Mouse (Mus musculus) heart, embryonic 11.5 days (tissue): ENCODE results near the gene Ip6k1. TPM values are rescaled to one million over a fixed set of nuclear protein-coding genes. Genes with fewer than 3 reads are reported as not detected.

Experiments used
- ATAC-seq: fragments of 200-750 bp; cut with Nextera tagmentation; replicated peaks from 2 replicates; pipeline ENCODE4 v1.8.0; 2017; ENCODE audit warnings: moderate library complexity; ENCODE audit not compliant: insufficient number of reproducible peaks, low FRiP score, low TSS enrichment
- H3K27ac ChIP-seq: fragments of 300-500 bp; sonication (generic); 2 replicates; pipeline ENCODE4 v1.5.1; 2014; ENCODE audit warnings: mild to moderate bottlenecking, low read depth, low read length
- H3K27me3 ChIP-seq: fragments of 300-500 bp; sonication (generic); 2 replicates; pipeline ENCODE4 v1.6.1; 2014; ENCODE audit warnings: mild to moderate bottlenecking, low read length, mixed read lengths; ENCODE audit not compliant: control insufficient read depth, insufficient read depth
- H3K36me3 ChIP-seq: fragments of 300-500 bp; sonication (generic); 2 replicates; pipeline ENCODE4 v1.6.1; 2014; ENCODE audit warnings: mild to moderate bottlenecking, low read length, moderate library complexity, mixed read lengths; ENCODE audit not compliant: control insufficient read depth, insufficient read depth
- H3K4me1 ChIP-seq: fragments of 300-500 bp; sonication (generic); 2 replicates; pipeline ENCODE4 v1.6.1; 2014; ENCODE audit warnings: low read length; ENCODE audit not compliant: control insufficient read depth, insufficient read depth
- H3K4me2 ChIP-seq: fragments of 300-500 bp; sonication (generic); 2 replicates; pipeline ENCODE4 v1.6.1; 2014; ENCODE audit warnings: mild to moderate bottlenecking, moderate library complexity
- H3K4me3 ChIP-seq: fragments of 300-500 bp; sonication (generic); 2 replicates; pipeline ENCODE4 v1.5.1; 2014; ENCODE audit warnings: low read depth, low read length
- H3K9ac ChIP-seq: fragments of 300-500 bp; sonication (generic); 2 replicates; pipeline ENCODE4 v1.6.1; 2014; ENCODE audit warnings: mild to moderate bottlenecking, low read depth, low read length, moderate library complexity
- H3K9me3 ChIP-seq: fragments of 300-500 bp; sonication (generic); replicated peaks from 2 replicates; pipeline ENCODE4 v1.6.1; 2016; ENCODE audit warnings: low read length; ENCODE audit not compliant: control insufficient read depth
- WGBS: fragments of 180-500 bp; shearing (Covaris S2); extraction: QIAGEN DNeasy Blood & Tissue Kit; methylation state at CpG from one replicate; pipeline ENCODE4 v1.1.7; 2014; ENCODE audit not compliant: insufficient replicate concordance; 5-methylcytosine and 5-hydroxymethylcytosine counted together
- polyA plus RNA-seq: library from polyadenylated mRNA; unstranded; fragments of >200 nt; fragmentation: Nextera tagmentation; extraction: Ambion mirVana; gene quantifications from 2 replicates; pipeline ENCODE4 v1.2.1, GENCODE M21; 2014

Ip6k1 gene
- polyA plus RNA-seq, 1 experiment from 2014 or later, result 17.0 TPM

GRCm38 (mm10) chr9:108049561-108050251 lies 47.4 kb downstream of the Ip6k1 start:
- Histone ChIP-seq H3K4me3 (peak overlapping the region; percentile 76), H3K27ac (0 out of 2 replicates have a peak overlapping the region, but pooled peaks have one; percentile 23), H3K9me3 (no peaks in the 10 kb centered on the region), H3K9ac (peak overlapping the region; percentile 79), H3K4me1 (peaks cover 34% of the 10 kb centered on the region), H3K36me3 (peaks cover 33% of the 10 kb centered on the region), H3K27me3 (no peaks in the 10 kb centered on the region), H3K4me2 (peak overlapping the region; percentile 73)
- no peak for ATAC-seq
- 35% methylated on average over 15 of the region's 15 CpGs for WGBS

GRCm38 (mm10) chr9:108051184-108051930 lies 49.1 kb downstream of the Ip6k1 start:
- no peak for ATAC-seq
- H3K4me3 ChIP-seq, result no peak overlapping the region
- H3K9ac ChIP-seq, result no peak overlapping the region
- WGBS, result 94% methylated on average over 15 of the region's 15 CpGs
- no peak overlapping the region for H3K4me2 ChIP-seq
- H3K27ac ChIP-seq, result no peak overlapping the region
- H3K9me3 ChIP-seq, result no peaks in the 10 kb centered on the region
- H3K4me1 ChIP-seq, result peaks cover 34% of the 10 kb centered on the region
- no peaks in the 10 kb centered on the region for H3K27me3 ChIP-seq
- H3K36me3 ChIP-seq, result peaks cover 26% of the 10 kb centered on the region

GRCm38 (mm10) chr9:108051931-108052220 lies 49.6 kb downstream of the Ip6k1 start:
- no peak overlapping the region for H3K4me2 ChIP-seq
- H3K27me3 ChIP-seq, result no peaks in the 10 kb centered on the region
- no peaks in the 10 kb centered on the region for H3K9me3 ChIP-seq
- no peak overlapping the region for H3K27ac ChIP-seq
- H3K9ac ChIP-seq, result no peak overlapping the region
- H3K4me3 ChIP-seq, result no peak overlapping the region
- ATAC-seq, result no peak
- H3K36me3 ChIP-seq, result peaks cover 23% of the 10 kb centered on the region
- 85% methylated on average over 4 of the region's 4 CpGs for WGBS
- H3K4me1 ChIP-seq, result peaks cover 30% of the 10 kb centered on the region

GRCm38 (mm10) chr9:108052411-108052810 lies 50.1 kb downstream of the Ip6k1 start:
- peaks cover 26% of the 10 kb centered on the region for H3K4me1 ChIP-seq
- peak overlapping the region; percentile 40; the same call in 1 of the 2 replicates for H3K9ac ChIP-seq
- H3K36me3 ChIP-seq, result peaks cover 23% of the 10 kb centered on the region
- H3K4me2 ChIP-seq, result no peak overlapping the region
- H3K27ac ChIP-seq, result no peak overlapping the region
- no peak overlapping the region for H3K4me3 ChIP-seq
- H3K9me3 ChIP-seq, result no peaks in the 10 kb centered on the region
- WGBS, result 69% methylated on average over 7 of the region's 7 CpGs
- ATAC-seq, result no peak
- no peaks in the 10 kb centered on the region for H3K27me3 ChIP-seq

- WGBS, result 49% methylated on average over 20 of the region's 20 CpGs
- Histone ChIP-seq H3K4me3 (peak within 1 kb of the TSS; percentile 24; the same call in 1 of the 2 replicates), H3K36me3 (peaks cover 23% of the 10 kb centered on the region)
These were observed 50.8 kb downstream of the Ip6k1 start, which contains the start of gene Amigo3 for GRCm38 (mm10) chr9:108052885-108053664. TSS of gene Amigo3 (plus strand) at chr9:108053159.

GRCm38 (mm10) chr9:108053665-108054225 lies 51.4 kb downstream of the Ip6k1 start:
- no peak for ATAC-seq
- Histone ChIP-seq H3K4me3 (no peak overlapping the region), H3K9me3 (no peaks in the 10 kb centered on the region), H3K4me2 (peak overlapping the region; percentile 63; the same call in 1 of the 2 replicates), H3K27me3 (no peaks in the 10 kb centered on the region), H3K36me3 (peaks cover 25% of the 10 kb centered on the region), H3K9ac (no peak overlapping the region), H3K27ac (no peak overlapping the region), H3K4me1 (peaks cover 14% of the 10 kb centered on the region)
- WGBS, result 91% methylated on average over 15 of the region's 15 CpGs

More at GRCm38 (mm10) chr9:108052885-108053664, 50.8 kb downstream of the Ip6k1 start, which contains the start of gene Amigo3:
- H3K27me3 ChIP-seq, result no peaks in the 10 kb centered on the region
- peaks cover 19% of the 10 kb centered on the region for H3K4me1 ChIP-seq
- no peak for ATAC-seq
- H3K9ac ChIP-seq, result peak within 1 kb of the TSS; percentile 40; the same call in 1 of the 2 replicates
- no peaks in the 10 kb centered on the region for H3K9me3 ChIP-seq
- peak within 1 kb of the TSS; percentile 63 for H3K4me2 ChIP-seq
- H3K27ac ChIP-seq, result no peak within 1 kb of the TSS

GRCm38 (mm10) chr9:108054331-108055040 lies 52.2 kb downstream of the Ip6k1 start:
- Histone ChIP-seq H3K27ac (no peak overlapping the region), H3K9me3 (no peaks in the 10 kb centered on the region), H3K36me3 (peaks cover 28% of the 10 kb centered on the region), H3K9ac (no peak overlapping the region), H3K4me2 (no peak overlapping the region), H3K27me3 (no peaks in the 10 kb centered on the region), H3K4me3 (no peak overlapping the region), H3K4me1 (peaks cover 14% of the 10 kb centered on the region)
- 86% methylated on average over 22 of the region's 22 CpGs for WGBS
- no peak for ATAC-seq

- no peak for ATAC-seq
- H3K4me1 ChIP-seq, result peaks cover 12% of the 10 kb centered on the region
- peaks cover 28% of the 10 kb centered on the region for H3K36me3 ChIP-seq
- H3K9me3 ChIP-seq, result no peaks in the 10 kb centered on the region
- no peak overlapping the region for H3K27ac ChIP-seq
- WGBS, result 67% methylated on average over 1 of the region's 1 CpGs
- H3K27me3 ChIP-seq, result no peaks in the 10 kb centered on the region
- H3K9ac ChIP-seq, result no peak overlapping the region
- H3K4me2 ChIP-seq, result no peak overlapping the region
- no peak overlapping the region for H3K4me3 ChIP-seq
These were observed 52.8 kb downstream of the Ip6k1 start for GRCm38 (mm10) chr9:108055061-108055460.
